Mouse (Mus musculus): Measurements from ENCODE around the gene Dop1b.

DNA sequence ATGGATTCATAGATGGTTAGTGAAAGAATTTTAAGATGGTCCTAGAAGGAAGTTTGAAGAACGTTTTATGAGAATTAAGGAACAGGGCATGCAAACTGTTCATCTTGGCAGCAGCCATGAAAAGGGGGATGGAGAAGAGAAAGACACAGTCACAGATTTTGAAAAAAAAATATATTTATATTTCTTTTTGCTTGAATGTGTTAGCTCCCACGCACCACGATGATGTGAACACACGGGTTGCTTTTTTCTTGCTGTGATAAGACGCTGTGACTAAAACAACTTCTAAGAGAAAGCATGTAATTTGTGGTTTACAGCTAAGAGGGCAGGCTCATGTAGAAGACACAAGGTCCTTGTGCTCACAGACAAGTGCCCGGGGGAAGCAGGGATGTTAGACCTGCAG lies 115.2 kb downstream of the Dop1b start:
- TF ChIP-seq CTCF (IDR thresholded peaks at IDR 0.05; ENCODE audit: extremely low read depth, insufficient read depth, low read length): no peak
- TF ChIP-seq POLR2A (IDR thresholded peaks at IDR 0.05; ENCODE audit: extremely low read depth, insufficient read depth, low read length): no peak
